Mouse (Mus musculus) ES-Bruce4 (cell line): ENCODE measurements around the gene Gpat3.

Source experiments
- CTCF ChIP-seq: IDR thresholded peaks from one replicate; pipeline ENCODE4 v1.8.1; 2011; ENCODE audit warnings: low read depth, low read length
- EP300 ChIP-seq: IDR thresholded peaks from 2 replicates; pipeline ENCODE4 v1.6.1; 2011; ENCODE audit warnings: low read depth, low read length; ENCODE audit not compliant: insufficient read depth
- POLR2A ChIP-seq: IDR thresholded peaks from one replicate; pipeline ENCODE4 v1.8.1; 2011; ENCODE audit warnings: low read length; ENCODE audit not compliant: insufficient read depth

- TF ChIP-seq CTCF (no peak), EP300 (no peak), POLR2A (no peak)
These were observed 29.2 kb downstream of the Gpat3 start for GRCm38 (mm10) chr5:100874721-100875120.
